Mouse (Mus musculus): ENCODE data around the gene Tsfm.
A peak's percentile ranks its signal among the peaks of the same experiment; 100 is the strongest.

Gene Tsfm

DNA sequence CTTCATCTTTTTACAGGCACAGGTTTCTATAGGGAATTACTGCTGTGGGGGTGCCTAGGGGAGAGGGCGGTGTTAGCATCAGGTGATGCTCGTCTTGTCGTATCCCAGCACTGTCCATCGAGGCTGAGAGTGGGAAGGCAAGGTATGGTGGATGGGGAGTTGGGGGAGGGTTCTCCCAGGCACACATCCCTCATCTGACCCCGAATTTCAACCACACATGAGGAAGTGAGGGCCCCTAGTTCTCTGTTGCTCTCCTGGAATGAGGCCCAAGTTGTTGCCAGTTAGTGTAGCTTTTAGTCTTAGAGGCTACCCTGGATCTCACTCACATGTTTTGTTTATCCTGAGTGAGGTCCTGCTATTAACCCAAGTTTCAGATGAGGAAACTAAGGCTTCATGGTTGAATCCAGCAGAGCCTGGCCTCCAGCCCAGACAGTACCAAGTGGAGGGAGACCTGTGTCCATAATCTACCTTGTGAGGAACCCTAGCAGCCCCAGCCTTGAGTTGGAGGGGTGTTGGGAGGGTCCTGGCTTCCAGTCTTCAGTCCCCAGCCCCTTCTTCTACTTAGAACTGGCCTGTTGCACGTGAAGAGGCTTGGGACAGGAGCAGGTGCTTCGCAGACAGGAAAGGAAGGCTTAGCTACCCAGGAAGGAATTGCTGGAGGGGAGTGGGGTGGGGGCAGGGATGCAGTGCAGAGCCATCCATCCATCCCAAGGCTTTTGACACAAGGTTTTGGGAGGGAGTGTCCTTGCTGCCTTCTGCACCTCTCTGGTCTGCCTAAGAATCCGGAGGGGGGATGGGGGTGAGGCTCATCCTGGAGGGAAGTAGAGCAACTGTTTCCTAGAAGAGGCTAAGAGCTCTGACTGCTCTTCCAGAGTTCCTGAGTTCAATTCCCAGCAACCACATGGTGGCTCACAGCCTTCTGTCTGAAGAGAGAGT is 43.2 kb downstream of the Tsfm start:
- no peak for DNase-seq (ENCODE audit: low read depth)

- peak; percentile 71 for DNase-seq (ENCODE audit: low read depth)
These were observed 44.1 kb downstream of the Tsfm start for GRCm38 (mm10) chr10:126986541-126986961.

- no peak for DNase-seq (ENCODE audit: low read depth)
These were observed 45.1 kb downstream of the Tsfm start for GRCm38 (mm10) chr10:126985579-126985978.

- DNase-seq (ENCODE audit: low read depth), result no peak
These were observed 45.5 kb downstream of the Tsfm start for GRCm38 (mm10) chr10:126985127-126985526.

DNA sequence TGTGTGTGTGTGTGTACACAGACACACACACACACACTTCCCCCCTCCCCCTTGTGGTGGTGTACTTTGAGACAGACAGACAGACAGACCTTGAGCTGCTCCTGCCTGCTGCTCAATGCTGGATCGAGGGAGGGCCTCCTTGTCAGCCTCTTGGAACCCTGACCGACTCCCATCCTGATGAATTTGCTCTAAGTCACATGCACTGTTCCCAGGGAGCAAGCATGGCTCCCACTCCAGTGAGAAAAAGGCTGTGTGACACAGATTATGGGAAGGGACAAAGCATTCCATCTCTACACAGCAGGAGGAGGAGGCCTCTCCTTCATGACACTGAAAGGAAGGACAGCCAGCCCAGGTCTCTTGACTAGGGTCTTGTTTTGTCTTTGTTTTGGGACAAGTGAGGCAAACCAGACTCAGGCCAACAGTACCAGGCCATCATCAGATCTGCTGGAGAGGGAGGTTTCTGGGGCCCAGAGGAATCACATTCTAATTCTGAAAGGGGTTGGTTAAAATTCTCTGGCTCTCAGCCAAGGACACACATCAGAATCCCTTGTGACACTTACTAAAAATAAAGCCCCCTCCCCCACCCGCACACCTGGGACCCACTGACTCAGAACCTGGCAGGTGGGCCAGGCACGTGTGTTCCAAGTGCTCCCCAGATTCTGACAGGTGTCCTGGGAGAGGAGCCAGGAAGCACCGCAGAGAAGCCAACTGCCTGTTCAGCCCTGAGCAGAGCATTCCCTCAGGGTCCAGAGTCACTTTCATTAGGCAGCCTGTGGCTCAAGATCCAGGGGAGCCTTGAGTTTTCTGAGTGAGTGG is 46.2 kb downstream of the Tsfm start:
- no peak for DNase-seq (ENCODE audit: low read depth)

DNA sequence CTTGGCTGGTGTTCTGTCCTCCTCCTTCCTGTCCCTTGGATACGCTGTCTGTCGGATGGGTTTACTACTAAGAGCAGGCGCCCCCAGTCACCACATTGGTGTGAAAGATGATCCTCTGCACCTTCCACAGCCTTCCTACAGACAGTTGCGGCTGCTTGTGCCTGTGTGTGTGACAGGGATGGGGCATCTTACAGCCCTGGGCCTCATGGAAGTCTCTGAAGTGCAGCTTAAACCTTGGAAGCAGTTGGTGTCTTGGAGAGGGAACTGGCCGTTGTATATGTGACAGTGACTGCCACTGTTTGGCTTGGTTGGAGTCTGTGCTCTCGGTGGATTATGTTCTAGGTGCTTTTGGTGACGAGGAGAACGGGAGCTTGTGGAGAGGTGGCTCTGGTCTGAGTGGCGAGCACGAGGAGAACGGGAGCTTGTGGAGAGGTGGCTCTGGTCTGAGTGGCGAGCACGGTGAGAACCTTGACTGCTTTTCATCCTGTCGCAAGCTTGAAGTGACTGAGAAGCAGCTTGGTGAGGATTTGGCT is 47.4 kb downstream of the Tsfm start:
- DNase-seq (ENCODE audit: low read depth), result no peak

- no peak for DNase-seq (ENCODE audit: low read depth)
These were observed 48.9 kb downstream of the Tsfm start for GRCm38 (mm10) chr10:126981746-126982145.

- DNase-seq (ENCODE audit: low read depth), result no peak
These were observed 49.6 kb downstream of the Tsfm start for GRCm38 (mm10) chr10:126980933-126981530.

DNA sequence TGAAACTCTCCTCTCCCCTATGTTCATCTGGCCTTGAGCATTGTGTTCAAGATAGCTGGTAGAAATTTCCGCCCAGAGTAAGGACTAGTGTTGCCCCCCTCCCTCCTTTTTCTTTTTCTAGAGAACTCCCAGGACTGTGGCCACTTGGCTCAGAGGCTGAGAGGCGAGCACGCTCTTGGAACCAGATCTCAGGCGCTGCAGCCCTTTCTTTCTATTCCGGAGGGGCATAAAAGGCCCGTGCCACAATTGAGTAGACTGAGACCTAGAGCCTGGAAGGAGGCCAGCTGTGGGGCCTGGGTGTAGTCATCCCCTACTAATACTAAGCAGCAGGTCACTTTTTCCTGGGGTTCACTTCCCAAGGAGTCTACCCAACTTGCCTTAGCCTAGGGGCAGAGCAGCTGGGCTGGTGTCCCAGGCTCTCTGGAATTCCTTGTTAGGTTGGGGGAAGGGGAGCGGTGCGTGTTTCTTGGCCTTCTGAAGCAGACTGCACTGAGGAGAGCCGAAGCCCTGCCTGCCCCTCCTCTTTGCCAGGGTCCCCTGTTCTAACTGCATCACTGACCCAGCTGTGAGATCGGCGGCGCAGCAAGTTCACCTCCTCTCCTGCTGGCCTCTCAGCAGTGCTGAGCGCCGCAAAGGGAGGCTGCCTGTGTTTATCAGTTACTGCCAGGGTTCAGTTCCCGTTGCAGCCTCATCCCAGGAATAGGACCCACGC is 50.3 kb downstream of the Tsfm start:
- no peak for DNase-seq (ENCODE audit: low read depth)

GRCm38 (mm10) chr10:126979636-126980151 is 50.9 kb downstream of the Tsfm start:
- DNase-seq (ENCODE audit: low read depth), result no peak

DNA sequence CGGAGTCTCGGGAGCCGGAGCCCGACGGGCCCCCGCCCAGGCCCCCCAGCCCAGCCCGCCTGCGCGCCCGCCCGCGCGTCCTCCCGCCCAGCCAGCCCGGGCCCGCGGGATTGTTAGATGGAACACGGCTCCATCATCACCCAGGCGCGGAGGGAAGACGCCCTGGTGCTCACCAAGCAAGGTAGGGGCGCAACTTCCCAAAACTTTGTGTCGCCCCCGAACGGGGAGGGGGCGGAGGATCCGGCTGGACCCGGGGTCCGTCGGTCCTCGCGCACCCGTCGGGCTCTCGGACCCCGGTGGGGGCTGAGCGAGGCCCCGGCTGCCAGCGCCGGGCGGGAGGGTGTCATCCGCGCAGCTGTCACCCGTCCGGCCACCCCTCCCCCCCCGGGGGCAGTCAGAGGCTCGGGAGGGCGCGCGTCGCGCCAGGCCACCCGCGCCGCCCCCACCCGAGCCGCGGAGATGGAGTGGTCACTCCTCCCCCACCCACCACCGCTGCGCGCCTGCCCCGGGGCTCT is 51.5 kb downstream of the Tsfm start:
- no peak for DNase-seq (ENCODE audit: low read depth)

DNA sequence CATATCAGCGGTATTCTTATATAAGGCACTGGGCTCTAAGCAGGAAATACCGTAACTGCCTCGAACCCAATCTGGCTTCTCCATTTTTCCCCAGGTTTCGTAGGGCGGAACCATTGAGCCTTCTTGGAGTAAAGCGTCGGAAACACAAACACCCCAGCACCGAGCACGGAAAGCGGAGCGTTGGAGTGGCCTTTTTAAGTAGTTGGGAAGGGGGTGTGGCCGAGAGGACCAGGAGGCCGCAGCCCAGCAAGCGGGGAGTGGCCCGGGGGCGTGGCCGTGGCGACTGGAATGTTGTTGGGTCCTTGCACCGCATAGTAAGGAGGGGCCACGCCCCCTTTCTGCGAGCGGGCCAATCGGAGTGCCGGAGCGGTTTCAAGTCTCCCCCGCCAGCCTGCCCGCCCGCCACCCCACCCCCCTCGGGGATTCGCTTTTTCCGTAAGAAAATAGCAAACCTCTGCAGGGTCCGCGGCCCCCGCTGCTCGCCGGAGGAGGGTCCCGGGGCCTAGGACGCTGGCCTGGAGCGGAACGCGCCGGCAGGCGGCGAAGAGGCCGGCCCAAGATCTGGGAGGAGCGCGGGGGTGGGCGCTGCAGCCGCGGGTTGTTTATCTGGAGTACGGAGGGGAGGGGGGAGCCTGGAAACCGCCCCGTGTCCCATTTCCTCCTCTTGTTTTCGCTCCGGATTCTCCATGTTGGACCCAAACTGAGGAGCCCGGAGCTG is 52.2 kb downstream of the Tsfm start, which contains the start of gene Ctdsp2:
Ctdsp2 (plus strand) TSS at position 441 of the 718 bp plus-strand sequence.
- peak; percentile 99 for DNase-seq (ENCODE audit: low read depth)

- no peak for DNase-seq (ENCODE audit: low read depth)
These were observed 53.6 kb downstream of the Tsfm start for GRCm38 (mm10) chr10:126977076-126977475.

- no peak for DNase-seq (ENCODE audit: low read depth)
These were observed 54.9 kb downstream of the Tsfm start for GRCm38 (mm10) chr10:126975706-126976105.

DNA sequence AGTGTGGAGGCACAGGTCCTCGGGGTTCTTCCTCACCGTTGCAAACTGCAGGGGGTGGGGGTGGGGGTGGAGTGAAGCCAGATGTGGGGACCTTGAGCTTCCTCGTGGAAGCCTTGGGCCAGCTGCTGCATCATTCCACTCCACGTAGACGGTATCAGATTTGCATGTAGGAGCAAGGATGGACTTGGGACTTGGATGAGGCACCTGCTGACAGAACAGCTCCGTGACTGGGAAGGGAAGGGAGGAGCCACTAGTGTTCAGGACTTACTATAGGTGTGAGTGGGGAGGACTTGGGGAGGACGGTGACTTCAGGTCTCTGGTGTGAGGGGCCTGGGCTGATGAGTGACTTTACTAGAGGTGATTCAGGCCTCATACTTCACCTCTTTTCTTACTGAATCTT is 57.7 kb downstream of the Tsfm start:
- no peak for DNase-seq (ENCODE audit: low read depth)

DNA sequence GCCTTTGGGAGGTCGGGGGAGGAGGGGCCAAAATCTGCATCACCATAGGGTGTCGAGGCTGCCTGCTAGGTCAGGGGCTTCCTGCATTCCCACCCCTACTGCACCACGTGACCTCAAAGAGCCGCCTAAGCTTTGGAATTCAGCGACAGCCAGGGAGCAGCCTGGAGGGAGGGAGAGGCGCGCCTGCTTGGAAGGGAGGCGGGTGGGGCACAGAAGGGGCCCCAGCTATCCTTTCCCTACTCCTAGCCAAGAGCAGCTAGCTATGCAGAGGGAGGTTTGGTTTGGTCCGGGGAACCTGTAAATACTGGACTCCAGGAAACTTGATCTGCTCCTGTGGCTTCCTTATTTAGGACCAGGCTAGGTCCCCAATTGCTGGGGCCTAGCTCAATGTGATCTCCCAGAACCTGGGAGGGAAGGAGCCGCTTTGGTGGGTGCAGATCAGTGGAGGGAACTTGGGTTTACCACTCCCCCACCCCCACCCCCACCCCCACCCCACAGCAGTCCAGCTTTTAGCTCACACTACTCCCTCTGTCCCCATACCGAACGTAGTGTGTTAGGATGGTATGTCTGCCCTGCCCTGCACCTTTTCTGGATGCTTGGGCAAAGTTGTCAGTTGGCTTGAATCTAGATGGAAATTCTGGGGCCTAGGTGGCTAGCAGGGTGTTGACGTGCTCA is 58.5 kb downstream of the Tsfm start:
- no peak for DNase-seq (ENCODE audit: low read depth)

DNA sequence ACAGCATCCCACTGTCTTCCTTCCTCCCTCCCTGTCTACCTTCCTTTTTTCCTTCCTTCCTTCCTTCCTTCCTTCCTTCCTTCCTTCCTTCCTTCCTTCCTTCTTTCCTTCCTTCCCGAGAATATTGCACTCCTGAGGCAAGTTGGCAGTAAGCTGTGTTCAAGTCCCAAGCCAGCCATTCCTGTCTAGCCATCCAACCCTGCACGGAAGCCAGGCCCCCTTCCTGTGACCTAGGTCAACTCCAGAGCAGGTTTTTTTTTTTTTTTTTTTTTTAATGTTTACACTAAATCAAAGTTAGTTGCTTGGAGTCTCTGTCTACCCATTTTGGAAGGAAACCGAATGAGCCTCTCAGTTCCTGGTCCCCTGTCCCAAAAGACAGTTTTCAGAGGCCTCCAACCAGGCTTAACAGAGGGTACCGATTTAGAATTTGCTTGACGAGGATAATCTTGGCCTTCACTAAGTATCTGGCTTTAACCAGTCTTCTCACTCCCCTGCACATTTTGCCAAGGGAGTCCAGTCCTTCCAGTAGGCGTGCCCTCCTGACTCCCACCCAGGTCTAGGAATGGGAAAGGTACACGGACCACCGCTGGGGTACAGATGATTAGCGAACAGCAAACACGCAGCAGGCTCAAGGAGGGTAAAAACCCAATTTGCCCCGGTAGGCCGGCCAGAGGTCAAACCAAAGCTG is 59.1 kb downstream of the Tsfm start:
- DNase-seq (ENCODE audit: low read depth), result no peak

GRCm38 (mm10) chr10:126963821-126964220 is 66.8 kb downstream of the Tsfm start:
- DNase-seq (ENCODE audit: low read depth), result no peak

- DNase-seq (ENCODE audit: low read depth), result no peak
These were observed 67.7 kb downstream of the Tsfm start for GRCm38 (mm10) chr10:126962966-126963330.

Data from 416B (cell line).